Mouse (Mus musculus) cerebellum, postnatal 25 days (tissue): ENCODE results near the gene Ube3a.
A peak's percentile ranks its signal among the peaks of the same experiment; 100 is the strongest.

Source experiments
- DNase-seq, 2 experiments: peaks; one replicate each; pipeline ENCODE4 v3.0.0; 2021; ENCODE audit warnings: mixed read lengths in 2 of 2

Gene Ube3a

GRCm38 (mm10) chr7:59228045-59228865 lies at the start of gene Ube3a:
Gene Ube3a, plus strand, starts transcription at chr7:59228750.
- peak; percentile 98 to 99 for DNase-seq

- no peak for DNase-seq
Observed at GRCm38 (mm10) chr7:59192831-59193230, 35.7 kb upstream of the Ube3a start.

GRCm38 (mm10) chr7:59214911-59215310 lies 13.6 kb upstream of the Ube3a start:
- DNase-seq, result no peak

- DNase-seq, result no peak
Observed at GRCm38 (mm10) chr7:59221244-59221643, 7.3 kb upstream of the Ube3a start.

GRCm38 (mm10) chr7:59228866-59229182 lies 274 bp downstream of the Ube3a start:
- peak in 1 of 2 experiments; percentile 91 for DNase-seq

GRCm38 (mm10) chr7:59229183-59229911 lies 797 bp downstream of the Ube3a start:
- peak in 1 of 2 experiments; percentile 78 for DNase-seq

GRCm38 (mm10) chr7:59230304-59230703 lies 1.8 kb downstream of the Ube3a start:
- DNase-seq, result no peak

- no peak for DNase-seq
Observed at GRCm38 (mm10) chr7:59230768-59231167, 2.2 kb downstream of the Ube3a start.

- DNase-seq, result no peak
Observed at GRCm38 (mm10) chr7:59231960-59232359, 3.4 kb downstream of the Ube3a start.

GRCm38 (mm10) chr7:59234773-59235401 lies 6.3 kb downstream of the Ube3a start:
- no peak for DNase-seq

GRCm38 (mm10) chr7:59243257-59243656 lies 14.7 kb downstream of the Ube3a start:
- no peak for DNase-seq

GRCm38 (mm10) chr7:59245541-59245940 lies 17.0 kb downstream of the Ube3a start:
- no peak for DNase-seq

- no peak for DNase-seq
Observed at GRCm38 (mm10) chr7:59253373-59253772, 24.8 kb downstream of the Ube3a start.

- DNase-seq, result no peak
Observed at GRCm38 (mm10) chr7:59265538-59265937, 37.0 kb downstream of the Ube3a start.

GRCm38 (mm10) chr7:59271775-59272174 lies 43.2 kb downstream of the Ube3a start:
- no peak for DNase-seq

GRCm38 (mm10) chr7:59312576-59312975 lies 84.0 kb downstream of the Ube3a start:
- DNase-seq, result no peak

- DNase-seq, result no peak
Observed at GRCm38 (mm10) chr7:59322759-59323158, 94.2 kb downstream of the Ube3a start.
